Mouse (Mus musculus) liver, embryonic 16.5 days (tissue): ENCODE results near the gene Taf12. TPM values are rescaled to one million over a fixed set of nuclear protein-coding genes. Genes with fewer than 3 reads are reported as not detected.

Source experiments
- ATAC-seq: fragments of 200-750 bp; cut with Nextera tagmentation; 2 replicates; pipeline ENCODE4 v1.8.0; 2017; ENCODE audit warnings: low read depth, mild to moderate bottlenecking, moderate number of reproducible peaks, moderate library complexity
- H3K27ac ChIP-seq: fragments of 300-500 bp; sonication (generic); 2 replicates; pipeline ENCODE4 v1.5.1; 2014; ENCODE audit warnings: mild to moderate bottlenecking, low read length
- H3K27me3 ChIP-seq: fragments of 300-500 bp; sonication (generic); 2 replicates; pipeline ENCODE4 v1.6.1; 2014; ENCODE audit warnings: low read depth, low read length, mixed read lengths; ENCODE audit not compliant: control insufficient read depth, insufficient read depth
- H3K36me3 ChIP-seq: fragments of 300-500 bp; sonication (generic); 2 replicates; pipeline ENCODE4 v1.6.1; 2014; ENCODE audit warnings: mild to moderate bottlenecking; ENCODE audit not compliant: control insufficient read depth, insufficient read depth
- H3K4me1 ChIP-seq: fragments of 300-500 bp; sonication (generic); 2 replicates; pipeline ENCODE4 v1.6.1; 2014; ENCODE audit warnings: low read depth, low read length, mixed read lengths; ENCODE audit not compliant: control insufficient read depth
- H3K4me2 ChIP-seq: fragments of 300-500 bp; sonication (generic); 2 replicates; pipeline ENCODE4 v1.6.1; 2014; ENCODE audit warnings: low read depth, low read length, mixed read lengths
- H3K4me3 ChIP-seq: fragments of 300-500 bp; sonication (generic); 2 replicates; pipeline ENCODE4 v1.5.1; 2014; ENCODE audit warnings: low read depth, mild to moderate bottlenecking, low read length
- H3K9ac ChIP-seq: fragments of 300-500 bp; sonication (generic); 2 replicates; pipeline ENCODE4 v1.6.1; 2014; ENCODE audit warnings: low read depth, low read length
- H3K9me3 ChIP-seq: fragments of 300-500 bp; sonication (generic); replicated peaks from 2 replicates; pipeline ENCODE4 v1.6.1; 2016; ENCODE audit warnings: low read length; ENCODE audit not compliant: control insufficient read depth
- WGBS: fragments of 180-500 bp; shearing (Covaris S2); extraction: QIAGEN DNeasy Blood & Tissue Kit; methylation state at CpG from one replicate; pipeline ENCODE4 v1.1.7; 2014; ENCODE audit not compliant: insufficient replicate concordance; 5-methylcytosine and 5-hydroxymethylcytosine counted together
- polyA plus RNA-seq: library from polyadenylated mRNA; unstranded; fragments of >200 nt; fragmentation: Nextera tagmentation; extraction: Ambion mirVana; gene quantifications from 2 replicates; pipeline ENCODE4 v1.2.1, GENCODE M21; 2015

Gene Taf12
- polyA plus RNA-seq, 1 experiment from 2014 or later, result 31.0 TPM

- Histone ChIP-seq H3K27ac (no peak overlapping the region), H3K4me1 (peaks cover 12% of the 10 kb centered on the region), H3K9me3 (no peaks in the 10 kb centered on the region), H3K4me2 (no peak overlapping the region), H3K9ac (no peak overlapping the region), H3K36me3 (peaks cover 12% of the 10 kb centered on the region), H3K4me3 (no peak overlapping the region), H3K27me3 (no peaks in the 10 kb centered on the region)
- 73% methylated on average over 5 of the region's 5 CpGs for WGBS
- no peak for ATAC-seq
These were observed 38.5 kb downstream of the Taf12 start for GRCm38 (mm10) chr4:132312627-132313026.

GRCm38 (mm10) chr4:132315711-132316110, 41.5 kb downstream of the Taf12 start:
- no peak overlapping the region for H3K27ac ChIP-seq
- no peak overlapping the region for H3K4me3 ChIP-seq
- no peaks in the 10 kb centered on the region for H3K9me3 ChIP-seq
- H3K27me3 ChIP-seq, result no peaks in the 10 kb centered on the region
- WGBS, result 79% methylated on average over 8 of the region's 8 CpGs
- H3K4me2 ChIP-seq, result no peak overlapping the region
- peaks cover 8% of the 10 kb centered on the region for H3K36me3 ChIP-seq
- H3K9ac ChIP-seq, result no peak overlapping the region
- ATAC-seq, result no peak
- H3K4me1 ChIP-seq, result no peaks in the 10 kb centered on the region

DNA sequence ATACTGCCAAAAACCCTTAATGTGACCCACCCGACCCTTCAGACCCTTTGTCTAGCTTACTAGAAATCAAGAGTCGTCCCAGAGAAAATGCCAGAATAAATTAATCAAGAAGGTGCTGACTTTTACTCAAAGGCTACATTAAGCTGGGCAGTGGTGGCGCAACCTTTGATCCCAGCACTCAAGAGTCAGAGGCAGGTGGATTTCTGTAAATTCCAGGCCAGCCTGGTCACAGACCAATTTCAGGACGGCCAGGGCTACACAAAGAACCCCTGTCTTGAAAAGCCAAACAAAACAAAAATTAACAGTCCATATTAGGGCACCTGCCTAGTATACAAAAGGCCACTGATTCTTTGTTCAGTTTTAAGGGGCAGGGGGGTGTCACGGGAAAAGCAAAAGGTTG, 52.3 kb downstream of the Taf12 start:
- H3K27ac ChIP-seq, result no peak overlapping the region
- no peak for ATAC-seq
- H3K27me3 ChIP-seq, result no peaks in the 10 kb centered on the region
- 61% methylated on average over 5 of the region's 5 CpGs for WGBS
- H3K36me3 ChIP-seq, result peaks cover 6% of the 10 kb centered on the region
- no peaks in the 10 kb centered on the region for H3K9me3 ChIP-seq
- H3K9ac ChIP-seq, result no peak overlapping the region
- peaks cover 20% of the 10 kb centered on the region for H3K4me1 ChIP-seq
- H3K4me3 ChIP-seq, result no peak overlapping the region
- no peak overlapping the region for H3K4me2 ChIP-seq

GRCm38 (mm10) chr4:132328391-132328982, 54.3 kb downstream of the Taf12 start:
- no peak for ATAC-seq
- H3K9me3 ChIP-seq, result no peaks in the 10 kb centered on the region
- peak overlapping the region; percentile 78 for H3K9ac ChIP-seq
- peak overlapping the region; percentile 85 for H3K27ac ChIP-seq
- H3K4me2 ChIP-seq, result peak overlapping the region; percentile 93
- peaks cover 22% of the 10 kb centered on the region for H3K36me3 ChIP-seq
- H3K4me3 ChIP-seq, result peak overlapping the region; percentile 72
- peaks cover 20% of the 10 kb centered on the region for H3K4me1 ChIP-seq
- H3K27me3 ChIP-seq, result no peaks in the 10 kb centered on the region
- 51% methylated on average over 14 of the region's 14 CpGs for WGBS

DNA sequence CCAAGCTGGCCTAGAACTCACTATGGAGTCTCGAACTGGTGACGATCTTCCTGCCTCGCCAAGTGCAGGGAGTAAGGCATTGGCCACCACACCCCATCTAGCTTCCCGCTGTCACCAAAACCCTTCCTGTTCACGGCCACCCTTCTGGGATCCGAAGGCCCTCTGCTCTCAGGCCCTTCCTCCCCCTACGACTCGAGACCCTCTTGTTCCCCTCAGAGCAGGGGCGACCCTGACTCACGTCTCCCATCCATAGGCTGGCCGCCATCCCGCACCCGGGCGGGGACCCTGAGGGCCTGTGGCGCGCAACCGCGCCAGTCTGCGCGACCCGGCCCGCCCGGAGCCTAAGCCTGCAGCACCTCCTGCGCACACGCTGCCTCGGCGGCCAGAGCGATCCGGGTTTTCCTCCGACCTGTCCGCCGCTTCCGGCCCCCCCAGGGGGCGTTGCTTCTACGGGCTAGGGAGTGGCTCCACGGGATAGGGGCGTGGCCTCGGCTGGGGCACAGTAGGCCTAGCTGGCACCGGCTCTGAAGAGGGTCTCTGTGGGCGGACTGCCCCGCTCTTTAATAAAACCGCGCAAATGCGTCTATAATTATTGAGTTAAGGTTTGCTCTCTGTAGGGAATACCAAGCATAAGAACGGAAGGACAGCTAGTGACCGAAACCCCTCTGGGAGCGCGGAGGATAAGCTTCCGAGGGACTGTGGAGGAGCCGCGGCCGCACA, 55.1 kb downstream of the Taf12 start, which contains the start of gene Trnau1ap:
TSS of gene Trnau1ap (minus strand) at position 424 of the 720 bp plus-strand sequence.
- peak within 1 kb of the TSS; percentile 85 for H3K27ac ChIP-seq
- H3K4me2 ChIP-seq, result peak within 1 kb of the TSS; percentile 93
- H3K9ac ChIP-seq, result peak within 1 kb of the TSS; percentile 78
- peak within 1 kb of the TSS; percentile 72 for H3K4me3 ChIP-seq
- H3K36me3 ChIP-seq, result peaks cover 28% of the 10 kb centered on the region
- peaks cover 20% of the 10 kb centered on the region for H3K4me1 ChIP-seq
- H3K27me3 ChIP-seq, result no peaks in the 10 kb centered on the region
- no peaks in the 10 kb centered on the region for H3K9me3 ChIP-seq
- ATAC-seq, result peak; percentile 96
- WGBS, result under 1% methylated on average over 52 of the region's 52 CpGs

DNA sequence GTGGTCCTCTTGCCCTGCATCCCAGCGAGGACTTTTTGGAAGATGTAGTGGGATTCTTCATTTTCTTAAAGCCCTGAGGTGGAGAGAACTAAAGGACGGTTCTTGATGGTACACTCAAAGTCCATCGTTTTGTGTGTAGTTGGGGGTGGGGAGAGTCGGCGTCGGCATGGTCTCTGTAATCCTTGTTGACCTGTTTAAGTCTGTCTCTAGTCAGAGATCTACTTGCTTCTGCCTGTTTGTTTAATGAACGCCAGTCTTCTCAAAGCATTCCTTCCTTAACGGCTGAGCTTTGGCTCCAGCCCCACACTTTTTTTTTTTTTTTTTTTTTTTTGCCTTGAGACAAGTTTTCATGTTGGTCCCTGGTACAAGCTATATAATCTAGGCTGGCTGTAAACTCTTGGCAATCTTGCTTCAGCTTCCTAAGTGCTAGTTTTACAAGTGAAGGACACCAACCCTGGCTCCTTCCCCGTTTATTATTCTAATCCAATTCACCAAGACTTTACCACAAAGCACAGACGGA, 55.7 kb downstream of the Taf12 start:
- 15% methylated on average over 10 of the region's 10 CpGs for WGBS
- Histone ChIP-seq H3K4me3 (peak overlapping the region; percentile 72), H3K4me2 (peak overlapping the region; percentile 93), H3K27me3 (no peaks in the 10 kb centered on the region), H3K4me1 (peaks cover 20% of the 10 kb centered on the region), H3K9ac (peak overlapping the region; percentile 78), H3K9me3 (no peaks in the 10 kb centered on the region), H3K36me3 (peaks cover 34% of the 10 kb centered on the region), H3K27ac (0 out of 2 replicates have a peak overlapping the region, but pooled peaks have one; percentile 85)
- ATAC-seq, result peak; percentile 2; the same call in 1 of the 2 replicates

DNA sequence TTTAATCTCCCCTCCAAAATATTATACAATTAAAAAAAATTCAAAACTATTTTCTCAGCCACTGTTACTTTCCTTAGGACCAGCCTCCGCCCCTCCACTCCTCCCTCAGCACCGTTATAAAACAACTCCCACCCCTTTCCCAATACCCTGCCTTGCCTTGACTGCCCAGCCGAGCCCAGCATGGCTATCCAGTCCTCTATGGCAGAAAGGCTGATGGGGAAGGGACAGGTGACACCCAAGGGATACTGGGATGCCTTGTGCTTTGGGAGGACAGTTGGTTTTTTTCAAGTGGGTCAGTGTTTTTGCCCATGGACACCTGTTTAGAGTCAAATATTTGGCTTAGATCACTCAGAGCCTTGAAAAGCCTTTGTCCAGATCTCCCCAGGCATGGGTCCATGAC, 57.8 kb downstream of the Taf12 start:
- Histone ChIP-seq H3K36me3 (peaks cover 40% of the 10 kb centered on the region), H3K4me2 (no peak overlapping the region), H3K27ac (no peak overlapping the region), H3K9me3 (no peaks in the 10 kb centered on the region), H3K4me3 (no peak overlapping the region), H3K27me3 (no peaks in the 10 kb centered on the region), H3K9ac (no peak overlapping the region), H3K4me1 (peaks cover 20% of the 10 kb centered on the region)
- no peak for ATAC-seq
- WGBS, result 88% methylated on average over 3 of the region's 3 CpGs

DNA sequence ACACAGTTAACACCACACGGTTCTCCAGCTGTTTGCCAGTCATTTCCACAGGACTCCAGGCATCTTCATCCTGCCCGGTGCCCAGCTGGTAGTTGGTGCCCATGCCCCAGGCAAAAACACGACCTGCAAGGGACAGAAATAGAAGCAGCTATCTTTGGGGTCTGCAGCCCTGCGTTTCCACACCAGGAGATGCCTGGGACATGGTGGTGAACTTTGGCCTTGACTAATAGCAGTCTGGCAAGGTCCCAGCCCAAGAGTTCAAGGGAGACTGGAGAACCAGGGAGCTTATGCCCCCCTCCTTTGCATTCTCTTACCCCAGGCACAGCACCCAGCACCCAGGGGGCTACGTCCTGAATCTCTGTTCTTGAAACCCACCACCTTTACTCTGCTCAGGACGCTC, 58.7 kb downstream of the Taf12 start:
- Histone ChIP-seq H3K4me1 (peaks cover 20% of the 10 kb centered on the region), H3K4me2 (no peak overlapping the region), H3K27me3 (no peaks in the 10 kb centered on the region), H3K4me3 (no peak overlapping the region), H3K36me3 (peaks cover 45% of the 10 kb centered on the region), H3K27ac (no peak overlapping the region), H3K9me3 (no peaks in the 10 kb centered on the region), H3K9ac (no peak overlapping the region)
- no peak for ATAC-seq
- WGBS, result 72% methylated on average over 6 of the region's 6 CpGs

GRCm38 (mm10) chr4:132338943-132339342, 64.8 kb downstream of the Taf12 start:
- no peaks in the 10 kb centered on the region for H3K9me3 ChIP-seq
- H3K9ac ChIP-seq, result no peak overlapping the region
- no peak for ATAC-seq
- no peak overlapping the region for H3K4me2 ChIP-seq
- no peaks in the 10 kb centered on the region for H3K27me3 ChIP-seq
- WGBS, result 92% methylated on average over 13 of the region's 13 CpGs
- H3K27ac ChIP-seq, result no peak overlapping the region
- H3K4me3 ChIP-seq, result no peak overlapping the region
- peaks cover 22% of the 10 kb centered on the region for H3K4me1 ChIP-seq
- peaks cover 47% of the 10 kb centered on the region for H3K36me3 ChIP-seq
